Comparison of ENCODE assay signal across 15 mouse cellular contexts in genomic region chr16:50784651-50785228, GRCm38 (mm10).
DNase-seq lines count a peak whose midpoint lies in the region; ATAC-seq and TF ChIP-seq lines count a peak whose summit lies in the region.
"Had no signal": no experiment of that assay in that cellular context is flagged by ENCODE, and none has a peak within 500 bp of the region (broad histone marks: within the 10 kb centered on the region; RNA-seq: fewer than 3 reads in every experiment).

No protein-coding gene starts in this region.

- intact Hi-C loops in heart, adult 2 months (cut with DNase I), result no loop called here

- H3K27me3 ChIP-seq in heart, embryonic 16.5 days (ENCODE audit: control insufficient read depth, insufficient read depth, low read length), result no peaks in the 10 kb centered on the region
- no peaks in the 10 kb centered on the region for H3K27me3 ChIP-seq in heart, adult 2 months (ENCODE audit: control insufficient read depth, insufficient read depth, low read length)
- no peaks in the 10 kb centered on the region for H3K27me3 ChIP-seq in midbrain, embryonic 12.5 days
- no peaks in the 10 kb centered on the region for H3K27me3 ChIP-seq in midbrain, embryonic 16.5 days (ENCODE audit: control insufficient read depth, insufficient read depth, low read depth, low read length)
- H3K27me3 ChIP-seq in forebrain, embryonic 14.5 days (replicated peaks; ENCODE audit: control insufficient read depth, insufficient read depth, low read length), result no peaks in the 10 kb centered on the region
- H3K27me3 ChIP-seq in midbrain, embryonic 14.5 days (ENCODE audit: control insufficient read depth, insufficient read depth, low read length), result no peaks in the 10 kb centered on the region
- H3K27me3 ChIP-seq: liver, embryonic 13.5 days had no signal

- no peaks in the 10 kb centered on the region for H3K9me3 ChIP-seq in heart, embryonic 16.5 days (replicated peaks; ENCODE audit: control insufficient read depth, low read length)
- H3K9me3 ChIP-seq in midbrain, embryonic 12.5 days, result no peaks in the 10 kb centered on the region
- no peaks in the 10 kb centered on the region for H3K9me3 ChIP-seq in midbrain, embryonic 16.5 days (replicated peaks; ENCODE audit: control insufficient read depth, low read length, poor library complexity, severe bottlenecking)
- H3K9me3 ChIP-seq in forebrain, embryonic 14.5 days (replicated peaks; ENCODE audit: control insufficient read depth, low read length), result no peaks in the 10 kb centered on the region
- H3K9me3 ChIP-seq in midbrain, embryonic 14.5 days (ENCODE audit: control insufficient read depth, low read length), result no peaks in the 10 kb centered on the region
- H3K9me3 ChIP-seq: liver, embryonic 13.5 days had no signal

- ATAC-seq in heart, embryonic 16.5 days (replicated peaks; ENCODE audit: extremely low read depth, insufficient read depth, low FRiP score), result no peak; the same call in 1 of the 2 replicates
- peak; percentile 28; the same call in 1 of the 2 replicates for ATAC-seq in midbrain, embryonic 12.5 days (ENCODE audit: low FRiP score, low read depth)
- ATAC-seq in midbrain, embryonic 16.5 days, result no peak
- ATAC-seq in forebrain, embryonic 14.5 days, result peak; percentile 59
- peak; percentile 32; the same call in 1 of the 2 replicates for ATAC-seq in midbrain, embryonic 14.5 days (ENCODE audit: low FRiP score, low TSS enrichment)

- TF ChIP-seq POLR2A in heart, adult 2 months (IDR thresholded peaks at IDR 0.05; ENCODE audit: insufficient read depth, low read depth, low read length), result no peak

- TF ChIP-seq CTCF in heart, adult 2 months (IDR thresholded peaks at IDR 0.05), result no peak

- no peak overlapping the region for H3K9ac ChIP-seq in heart, embryonic 16.5 days (ENCODE audit: low read length)
- H3K9ac ChIP-seq in heart, adult 2 months (ENCODE audit: low read depth, low read length), result no peak overlapping the region
- no peak overlapping the region for H3K9ac ChIP-seq in midbrain, embryonic 12.5 days (replicated peaks)
- H3K9ac ChIP-seq in midbrain, embryonic 16.5 days (ENCODE audit: low read depth, low read length), result no peak overlapping the region
- H3K9ac ChIP-seq in forebrain, embryonic 14.5 days (ENCODE audit: low read length), result no peak overlapping the region
- H3K9ac ChIP-seq in midbrain, embryonic 14.5 days (replicated peaks; ENCODE audit: low read length), result no peak overlapping the region
- H3K9ac ChIP-seq: liver, embryonic 13.5 days had no signal

- H3K27ac ChIP-seq in heart, embryonic 16.5 days (ENCODE audit: low read length), result no peak overlapping the region
- H3K27ac ChIP-seq in heart, adult 2 months, result no peak overlapping the region
- H3K27ac ChIP-seq in midbrain, embryonic 12.5 days (replicated peaks), result no peak overlapping the region
- H3K27ac ChIP-seq in midbrain, embryonic 16.5 days (ENCODE audit: low read length), result no peak overlapping the region
- H3K27ac ChIP-seq in forebrain, embryonic 14.5 days (ENCODE audit: low read depth, low read length), result no peak overlapping the region
- H3K27ac ChIP-seq in midbrain, embryonic 14.5 days (replicated peaks; ENCODE audit: low read depth, low read length), result peak overlapping the region; percentile 5; the same call in 1 of the 2 replicates
- H3K27ac ChIP-seq: left cerebral cortex, adult 2 months; liver, embryonic 13.5 days; macrophage had no signal

- WGBS in heart, embryonic 16.5 days, result 53% methylated on average over 3 of the region's 3 CpGs
- WGBS in heart, adult 2 months, result 65% methylated on average over 3 of the region's 3 CpGs
- WGBS in midbrain, embryonic 12.5 days, result 84% methylated on average over 3 of the region's 3 CpGs
- WGBS in midbrain, embryonic 16.5 days, result 84% methylated on average over 3 of the region's 3 CpGs
- 45% methylated on average over 3 of the region's 3 CpGs for WGBS in forebrain, embryonic 14.5 days
- WGBS in midbrain, embryonic 14.5 days, result 74% methylated on average over 3 of the region's 3 CpGs

- TF ChIP-seq EP300 in heart, adult 2 months (IDR thresholded peaks at IDR 0.05; ENCODE audit: insufficient read depth, low read depth, low read length), result no peak

- H3K36me3 ChIP-seq in heart, embryonic 16.5 days (ENCODE audit: control insufficient read depth, insufficient read depth), result no peaks in the 10 kb centered on the region
- H3K36me3 ChIP-seq in heart, adult 2 months (ENCODE audit: control insufficient read depth, insufficient read depth, low read length), result no peaks in the 10 kb centered on the region
- no peaks in the 10 kb centered on the region for H3K36me3 ChIP-seq in midbrain, embryonic 12.5 days
- no peaks in the 10 kb centered on the region for H3K36me3 ChIP-seq in midbrain, embryonic 16.5 days (ENCODE audit: control insufficient read depth, insufficient read depth, low read length)
- H3K36me3 ChIP-seq in forebrain, embryonic 14.5 days (ENCODE audit: control insufficient read depth, insufficient read depth, low read length), result no peaks in the 10 kb centered on the region
- no peaks in the 10 kb centered on the region for H3K36me3 ChIP-seq in midbrain, embryonic 14.5 days (ENCODE audit: control insufficient read depth, insufficient read depth, low read length)
- H3K36me3 ChIP-seq: liver, embryonic 13.5 days had no signal

- H3K79me2 ChIP-seq in heart, adult 2 months (replicated peaks; ENCODE audit: control insufficient read depth, insufficient read depth, low read length), result no peaks in the 10 kb centered on the region

- H3K4me1 ChIP-seq in heart, embryonic 16.5 days (ENCODE audit: control insufficient read depth, insufficient read depth, low read length), result peaks cover 14% of the 10 kb centered on the region
- H3K4me1 ChIP-seq in heart, adult 2 months (ENCODE audit: control insufficient read depth, insufficient read depth, low read length), result no peaks in the 10 kb centered on the region
- H3K4me1 ChIP-seq in midbrain, embryonic 12.5 days, result peaks cover 15% of the 10 kb centered on the region
- peaks cover 11% of the 10 kb centered on the region for H3K4me1 ChIP-seq in midbrain, embryonic 16.5 days (ENCODE audit: control insufficient read depth, insufficient read depth, low read length)
- H3K4me1 ChIP-seq in forebrain, embryonic 14.5 days (ENCODE audit: control insufficient read depth, insufficient read depth, low read length), result peaks cover 11% of the 10 kb centered on the region; the same call in 1 of the 2 replicates
- H3K4me1 ChIP-seq in midbrain, embryonic 14.5 days (ENCODE audit: control insufficient read depth, insufficient read depth, low read length), result peaks cover 10% of the 10 kb centered on the region
- H3K4me1 ChIP-seq: liver, embryonic 13.5 days had no signal

- H3K4me3 ChIP-seq in heart, embryonic 16.5 days (ENCODE audit: low read length), result no peak overlapping the region
- no peak overlapping the region for H3K4me3 ChIP-seq in heart, adult 2 months
- no peak overlapping the region for H3K4me3 ChIP-seq in midbrain, embryonic 12.5 days
- H3K4me3 ChIP-seq in midbrain, embryonic 16.5 days (ENCODE audit: low read depth, low read length), result no peak overlapping the region
- H3K4me3 ChIP-seq in forebrain, embryonic 14.5 days (ENCODE audit: low read depth, low read length), result no peak overlapping the region
- H3K4me3 ChIP-seq in midbrain, embryonic 14.5 days (replicated peaks; ENCODE audit: low read depth, low read length), result no peak overlapping the region
- H3K4me3 ChIP-seq: left cerebral cortex, adult 2 months; liver, embryonic 13.5 days had no signal

- DNase-seq in heart, adult 2 months, result no peak
- peak; percentile 47 for DNase-seq in forebrain, embryonic 14.5 days (ENCODE audit: low spot score)
- DNase-seq in midbrain, embryonic 14.5 days, result peak; percentile 44
- DNase-seq in adrenal gland, postnatal 36 days, result no peak
- DNase-seq in adrenal gland, adult 2 months, result no peak
- DNase-seq: cerebellum, adult 2 months; gastrocnemius, postnatal 25 days; kidney, postnatal 36 days; liver, embryonic 13.5 days; right cerebral cortex, postnatal 14 days had no signal

- peak overlapping the region; percentile 45 for H3K4me2 ChIP-seq in heart, embryonic 16.5 days (ENCODE audit: low read depth, low read length)
- H3K4me2 ChIP-seq in midbrain, embryonic 12.5 days (replicated peaks), result no peak overlapping the region
- H3K4me2 ChIP-seq in midbrain, embryonic 16.5 days (ENCODE audit: low read length), result no peak overlapping the region; the same call in 1 of the 2 replicates
- peak overlapping the region; percentile 36 for H3K4me2 ChIP-seq in forebrain, embryonic 14.5 days (ENCODE audit: low read length)
- H3K4me2 ChIP-seq in midbrain, embryonic 14.5 days (ENCODE audit: low read length), result peak overlapping the region; percentile 11; the same call in 1 of the 2 replicates
- H3K4me2 ChIP-seq: liver, embryonic 13.5 days had no signal

Comparison
In these comparisons a context has a peak if more than half of its experiments do, and no peak if none do; other contexts are left out.
1. ATAC-seq: peak in midbrain, embryonic 12.5 days (single experiment), forebrain, embryonic 14.5 days (single experiment) and midbrain, embryonic 14.5 days (single experiment); none in heart, embryonic 16.5 days (single experiment) and midbrain, embryonic 16.5 days (single experiment).
2. H3K4me2 ChIP-seq: peak in heart, embryonic 16.5 days (single experiment), forebrain, embryonic 14.5 days (single experiment) and midbrain, embryonic 14.5 days (single experiment); none in midbrain, embryonic 12.5 days (single experiment) and midbrain, embryonic 16.5 days (single experiment).
3. DNase-seq: peak in forebrain, embryonic 14.5 days (single experiment) and midbrain, embryonic 14.5 days (single experiment); none in heart, adult 2 months (0 of 2), adrenal gland, postnatal 36 days (0 of 2) and adrenal gland, adult 2 months (single experiment).